Mouse (Mus musculus) c-Kit-positive CD71-positive TER-119-negative erythroid progenitor cells, embryonic 14.5 days (primary cell): ENCODE measurements around the gene Nabp2.
A peak's percentile ranks its signal among the peaks of the same experiment; 100 is the strongest.

ENCODE experiments used
- DNase-seq: peaks from one replicate; pipeline ENCODE4 v3.0.0-alpha.2; 2013; ENCODE audit warnings: low read depth

Gene Nabp2

GRCm38 (mm10) chr10:128429454-128429853 is 18.2 kb upstream of the Nabp2 start:
- DNase-seq = no peak

- DNase-seq = no peak
Measured at GRCm38 (mm10) chr10:128429052-128429451, 17.8 kb upstream of the Nabp2 start.

- DNase-seq = no peak
Measured at GRCm38 (mm10) chr10:128425260-128425659, 14.0 kb upstream of the Nabp2 start.

GRCm38 (mm10) chr10:128424604-128425003 is 13.3 kb upstream of the Nabp2 start:
- no peak for DNase-seq

- DNase-seq = no peak
Measured at GRCm38 (mm10) chr10:128422426-128422825, 11.1 kb upstream of the Nabp2 start.

- DNase-seq = no peak
Measured at GRCm38 (mm10) chr10:128414848-128415247, 3.6 kb upstream of the Nabp2 start.

GRCm38 (mm10) chr10:128413076-128413475 is 1.8 kb upstream of the Nabp2 start:
- no peak for DNase-seq

GRCm38 (mm10) chr10:128412558-128412957 is 1.3 kb upstream of the Nabp2 start:
- no peak for DNase-seq

- DNase-seq = no peak
Measured at GRCm38 (mm10) chr10:128412055-128412381, 726 bp upstream of the Nabp2 start.

GRCm38 (mm10) chr10:128410560-128410845 is 789 bp downstream of the Nabp2 start:
- DNase-seq = no peak

- peak; percentile 98 for DNase-seq
Measured at GRCm38 (mm10) chr10:128409692-128410559, 1.4 kb downstream of the Nabp2 start.

GRCm38 (mm10) chr10:128408591-128409535 is 2.4 kb downstream of the Nabp2 start:
- peak; percentile 32 for DNase-seq

GRCm38 (mm10) chr10:128403931-128404330 is 7.4 kb downstream of the Nabp2 start:
- DNase-seq = no peak

- no peak for DNase-seq
Measured at GRCm38 (mm10) chr10:128401638-128402037, 9.7 kb downstream of the Nabp2 start.

GRCm38 (mm10) chr10:128401056-128401455 is 10.2 kb downstream of the Nabp2 start, which contains the start of gene Slc39a5:
TSS of gene Slc39a5 (minus strand) at chr10:128401229.
- DNase-seq = no peak

- no peak for DNase-seq
Measured at GRCm38 (mm10) chr10:128400338-128400737, 11.0 kb downstream of the Nabp2 start.

GRCm38 (mm10) chr10:128397466-128397865 is 13.8 kb downstream of the Nabp2 start:
- DNase-seq = no peak

- no peak for DNase-seq
Measured at GRCm38 (mm10) chr10:128396716-128397264, 14.5 kb downstream of the Nabp2 start.

GRCm38 (mm10) chr10:128396017-128396673 is 15.1 kb downstream of the Nabp2 start:
- DNase-seq = no peak

- DNase-seq = no peak
Measured at GRCm38 (mm10) chr10:128391850-128392249, 19.4 kb downstream of the Nabp2 start.

- DNase-seq = no peak
Measured at GRCm38 (mm10) chr10:128390366-128390765, 20.9 kb downstream of the Nabp2 start.

- no peak for DNase-seq
Measured at GRCm38 (mm10) chr10:128389570-128389969, 21.7 kb downstream of the Nabp2 start.
